Comparison of ENCODE assay signal across 2 mouse cellular contexts in genomic region chr14:115066164-115066563, GRCm38 (mm10). TPM values are rescaled to one million over a fixed set of nuclear protein-coding genes. Genes with fewer than 3 reads are reported as not detected.
"Had no signal": no experiment of that assay in that cellular context is flagged by ENCODE, and none has a peak within 500 bp of the region (broad histone marks: within the 10 kb centered on the region; RNA-seq: fewer than 3 reads in every experiment).

No protein-coding gene starts in this region.

RNA-seq across cellular contexts. Expression of gene Gpc5, which starts 25.9 kb away (rescaled TPM):
- polyA plus RNA-seq: erythroblast, embryonic 14.5 days; heart, adult 2 months had no signal
